Mouse (Mus musculus) liver, adult 2 months (tissue): ENCODE results near the gene Gm10318.

Source experiments
- CTCF ChIP-seq: fragments of 200-500 bp; IDR thresholded peaks from 2 replicates; pipeline ENCODE4 v1.5.1; 2011; ENCODE audit warnings: low read depth, low read length, control low read depth
- POLR2A ChIP-seq: fragments of 200-500 bp; IDR thresholded peaks from 2 replicates; pipeline ENCODE4 v1.6.1; 2011; ENCODE audit warnings: low read length, control low read depth; ENCODE audit not compliant: insufficient read depth; ENCODE audit errors: extremely low read depth

- TF ChIP-seq CTCF (no peak), POLR2A (no peak)
These were observed 49.2 kb downstream of the Gm10318 start for GRCm38 (mm10) chr10:77901871-77902210.
